Mouse (Mus musculus) embryonic fibroblast, embryonic 13.5 days (primary cell): Measurements from ENCODE around the gene Pfkfb1. TPM values are rescaled to one million over a fixed set of nuclear protein-coding genes. Genes with fewer than 3 reads are reported as not detected.

ENCODE experiments used
- H3K27ac ChIP-seq: 2 replicates; pipeline ENCODE4 v1.5.1; 2012; ENCODE audit warnings: low read length, control low read depth, inconsistent platforms; ENCODE audit not compliant: insufficient read depth
- H3K4me1 ChIP-seq: 2 replicates; pipeline ENCODE4 v1.6.1; 2011; ENCODE audit warnings: low read length; ENCODE audit not compliant: control insufficient read depth, insufficient read depth
- H3K4me3 ChIP-seq: 2 replicates; pipeline ENCODE4 v1.5.1; 2011; ENCODE audit warnings: mild to moderate bottlenecking, control low read depth, low read length; ENCODE audit not compliant: insufficient read depth
- CTCF ChIP-seq: IDR thresholded peaks from 2 replicates; pipeline ENCODE4 v1.5.1; 2011; ENCODE audit warnings: mild to moderate bottlenecking, control low read depth, low read length, moderate library complexity, borderline replicate concordance; ENCODE audit not compliant: insufficient read depth
- POLR2A ChIP-seq: IDR thresholded peaks from 2 replicates; pipeline ENCODE4 v1.6.1; 2011; ENCODE audit warnings: low read depth, mild to moderate bottlenecking, control low read depth, low read length, moderate library complexity
- polyA plus RNA-seq: library from polyadenylated mRNA; stranded (reverse); fragments of >200 nt; gene quantifications from 2 replicates; pipeline ENCODE4 v1.2.4, GENCODE M21; 2011; ENCODE audit warnings: low read depth; ENCODE audit not compliant: missing spikeins, insufficient read length

The Pfkfb1 gene
- polyA plus RNA-seq, 1 experiment, result 10.5 TPM

DNA sequence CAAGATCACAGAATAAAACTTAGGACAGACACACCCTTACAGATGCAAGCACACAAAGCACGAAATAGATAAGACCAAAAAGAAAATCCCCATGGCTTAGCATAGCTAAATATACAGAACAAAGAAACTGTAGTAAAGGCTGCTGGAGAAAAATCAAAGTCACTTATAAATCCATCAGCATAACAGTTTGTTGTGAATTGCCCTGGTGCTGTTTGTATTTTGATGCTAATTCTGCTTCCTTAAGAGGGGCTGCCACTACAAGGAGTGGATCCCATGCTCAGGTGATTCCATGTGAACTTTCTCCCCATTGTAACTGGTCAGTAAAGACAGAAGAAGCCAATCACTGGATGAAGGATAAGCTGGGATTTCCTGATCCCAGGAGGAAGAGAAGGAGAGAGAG, 89.5 kb downstream of the Pfkfb1 start:
- Histone ChIP-seq H3K27ac (no peak overlapping the region), H3K4me1 (no peaks in the 10 kb centered on the region), H3K4me3 (no peak overlapping the region)
- TF ChIP-seq POLR2A, result no peak
- no peak for TF ChIP-seq CTCF

Other genes with a start within 250 kb of the Pfkfb1 start
- gene Tmem29, start 129.1 kb upstream of the Pfkfb1 start, polyA plus RNA-seq, result 20.4 and 24.5 TPM in 2 replicates
- gene Alas2, start 40.9 kb upstream of the Pfkfb1 start, polyA plus RNA-seq, result not detected in 2 replicates
- 14.4 and 19.1 TPM in 2 replicates for gene Apex2, start 1.6 kb downstream of the Pfkfb1 start, polyA plus RNA-seq
- gene Tro, start 69.4 kb downstream of the Pfkfb1 start, polyA plus RNA-seq, result 9.9 and 12.3 TPM in 2 replicates
- gene Maged2, start 226.1 kb downstream of the Pfkfb1 start, polyA plus RNA-seq, result 160 and 165 TPM in 2 replicates